Mouse (Mus musculus) mouse embryonic stem cell (cell line): ENCODE measurements at regions not wholly inside any gene's neighbourhood (a gene's known extent, or its start where the extent isn't known, plus 50 kb on each side); places are given as distances from the start of the nearest gene placed in this dataset.

Source experiments
- in situ Hi-C, 2 experiments: fragments of 300-500 bp; cut with MboI; formaldehyde crosslinking; loops; 1 replicate in 1 of 2; 3 replicates in 1 of 2; pipeline ENCODE4 v1.14.3; 2019 to 2020; ENCODE audit warnings: low sequenced_read_pairs in 2 of 2, low pct_unique_long_range_greater_than_20kb in 1 of 2, mixed read lengths in 1 of 2; ENCODE audit not compliant: unreplicated experiment in 1 of 2

DNA sequence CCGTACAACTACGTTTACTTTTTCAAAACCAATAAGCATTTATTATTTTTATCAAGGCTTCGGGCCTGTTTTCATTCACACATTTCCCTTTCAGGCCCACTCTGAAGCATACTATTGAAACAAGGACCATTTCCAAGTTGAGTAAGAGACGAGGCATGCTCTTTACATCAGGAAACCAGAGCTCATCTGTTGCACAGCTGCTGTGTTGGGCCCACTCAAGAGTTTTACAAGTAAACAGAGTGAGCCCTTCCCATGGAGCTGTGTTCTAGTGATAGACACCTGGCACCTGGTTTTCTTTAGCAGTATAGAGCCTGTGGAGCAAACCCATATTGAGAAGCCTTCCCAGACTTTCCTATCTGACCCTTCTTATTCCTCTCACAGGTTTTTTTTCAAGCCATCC is 363.5 kb downstream of the Ptprc start:
- in situ Hi-C loops = no loop called here

DNA sequence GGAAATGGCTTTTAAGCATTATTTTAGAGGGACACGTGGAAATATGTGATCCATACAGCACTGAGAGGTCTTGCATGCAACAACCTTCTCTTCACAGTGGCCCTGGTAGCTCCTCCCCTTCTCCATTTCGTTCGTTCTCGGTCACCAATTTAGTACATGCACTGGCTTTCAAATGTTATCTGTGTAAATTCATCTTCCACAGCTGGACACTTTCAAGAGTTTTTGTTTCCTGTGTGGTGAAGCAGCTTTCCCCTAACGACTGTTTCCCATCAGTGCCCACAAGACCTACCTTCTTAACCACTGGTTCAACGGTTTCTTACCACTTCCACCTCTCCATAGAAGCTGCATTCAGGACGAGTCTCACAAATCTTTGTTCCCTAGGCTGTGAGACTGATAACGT is 368.8 kb downstream of the Ptprc start:
- in situ Hi-C loops = no loop called here

DNA sequence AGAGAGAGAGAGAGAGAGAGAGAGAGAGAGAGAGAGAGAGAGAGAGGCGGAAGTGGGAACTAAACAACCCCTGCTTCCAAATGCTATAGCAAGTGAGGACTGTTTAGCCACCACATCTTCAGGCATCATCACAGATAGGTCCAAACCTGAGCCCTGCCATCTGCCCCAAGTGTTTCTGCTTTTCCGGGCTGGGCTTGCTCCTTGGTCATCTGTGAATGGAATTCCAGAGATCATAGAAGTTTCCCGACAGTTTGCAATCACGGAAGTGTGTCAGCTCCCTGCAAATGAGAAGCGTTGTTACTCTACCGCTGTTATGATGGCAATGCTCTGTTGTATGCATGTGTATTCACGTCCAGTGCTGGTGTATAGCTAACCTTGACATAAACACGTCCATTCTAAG is 369.3 kb downstream of the Ptprc start:
- in situ Hi-C loops = no loop called here

DNA sequence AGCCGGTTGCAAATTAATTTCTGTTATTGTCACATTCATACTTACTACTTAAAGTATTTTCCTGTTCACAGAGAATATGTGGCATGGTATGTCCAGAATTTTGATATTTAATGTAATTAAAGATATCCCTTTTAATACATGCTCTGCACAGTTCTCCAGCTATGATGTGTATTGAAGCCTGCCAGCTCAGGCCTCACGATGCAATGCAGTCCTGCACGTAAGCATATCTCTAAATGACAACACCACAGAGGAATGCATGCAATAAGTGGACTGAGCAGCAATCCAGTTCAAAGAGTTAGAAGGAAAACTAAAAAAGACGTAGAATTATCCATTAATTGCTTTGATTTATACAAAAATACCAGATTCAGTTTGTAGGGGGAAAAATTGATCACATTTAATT is 373.4 kb downstream of the Ptprc start:
- in situ Hi-C loops = no loop called here

DNA sequence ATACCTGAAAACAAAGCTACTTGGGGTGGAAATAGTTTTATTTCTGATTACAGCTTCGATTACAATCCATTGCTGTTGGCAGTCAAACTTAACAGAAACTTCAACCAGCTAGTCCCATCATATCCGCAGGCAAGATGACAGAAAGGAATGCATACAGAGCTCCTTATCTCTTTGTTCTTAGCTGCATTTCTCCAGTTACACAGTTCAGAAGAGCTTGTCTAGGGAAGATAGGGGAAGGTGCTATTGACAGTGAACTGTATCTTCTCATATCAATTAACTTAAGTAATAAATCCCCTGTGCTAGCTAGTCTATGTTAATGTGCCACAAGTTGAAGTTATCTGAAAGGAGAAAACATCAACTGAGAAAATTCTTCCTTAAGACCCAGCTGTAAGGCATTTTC is 374.8 kb downstream of the Ptprc start:
- in situ Hi-C loops = no loop called here

DNA sequence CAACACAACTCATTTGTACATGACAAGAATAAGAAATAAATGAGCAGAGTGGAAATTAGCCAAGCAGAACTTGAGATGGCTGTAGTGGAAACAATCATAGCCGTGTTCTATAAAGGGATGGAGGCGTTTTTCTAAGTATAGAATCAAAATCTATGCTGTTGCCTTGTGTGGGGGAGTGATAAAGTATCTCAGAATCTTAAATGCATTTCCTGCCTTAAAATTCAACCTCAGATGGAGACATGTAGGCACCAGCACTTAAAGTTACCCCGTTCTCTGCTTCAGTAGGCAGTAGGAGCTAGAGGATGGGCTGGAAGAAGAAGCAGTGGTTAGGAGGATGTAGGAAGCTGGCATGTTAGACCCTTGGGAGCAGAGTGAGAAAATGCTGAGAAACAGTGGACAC is 386.7 kb downstream of the Ptprc start:
- in situ Hi-C loops = no loop called here

DNA sequence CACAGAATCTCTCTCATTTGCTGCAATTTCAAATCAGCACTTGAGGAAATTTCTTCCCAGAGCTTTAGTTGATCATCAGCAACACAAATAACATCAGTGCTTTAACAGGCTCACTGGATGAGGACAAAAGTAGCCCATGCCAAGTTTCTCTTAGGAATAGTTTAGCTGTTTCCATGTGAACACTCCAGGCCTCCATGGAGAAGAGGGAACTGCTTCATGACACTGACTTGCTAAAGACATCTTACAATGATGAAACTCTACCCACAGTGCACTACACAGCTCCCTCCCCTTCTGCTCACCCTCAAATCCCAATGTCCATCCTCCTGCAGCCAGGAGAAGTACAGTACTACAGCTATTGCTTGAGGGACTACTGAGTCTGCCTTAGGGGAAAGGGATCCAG is 388.9 kb downstream of the Ptprc start:
- in situ Hi-C loops = no loop called here

DNA sequence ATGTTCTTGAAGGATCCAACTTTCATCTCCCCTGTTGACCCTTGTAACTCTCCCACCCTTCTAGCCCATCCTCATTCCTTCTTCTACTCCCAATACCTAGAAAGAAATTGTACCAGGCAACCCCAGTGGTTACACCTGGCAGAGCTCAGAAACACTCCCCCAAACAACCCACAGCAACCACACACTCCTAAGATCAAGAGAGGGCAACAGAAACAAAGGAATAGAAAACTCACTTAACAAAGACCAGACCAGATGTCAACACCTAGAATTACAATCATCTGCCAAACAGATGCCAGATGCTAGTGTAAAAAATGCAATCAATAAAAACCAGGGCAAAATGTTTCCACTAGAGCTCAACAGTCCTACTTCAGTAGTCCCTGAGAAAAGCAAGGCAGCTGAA is 400.9 kb downstream of the Ptprc start:
- in situ Hi-C loops = no loop called here

DNA sequence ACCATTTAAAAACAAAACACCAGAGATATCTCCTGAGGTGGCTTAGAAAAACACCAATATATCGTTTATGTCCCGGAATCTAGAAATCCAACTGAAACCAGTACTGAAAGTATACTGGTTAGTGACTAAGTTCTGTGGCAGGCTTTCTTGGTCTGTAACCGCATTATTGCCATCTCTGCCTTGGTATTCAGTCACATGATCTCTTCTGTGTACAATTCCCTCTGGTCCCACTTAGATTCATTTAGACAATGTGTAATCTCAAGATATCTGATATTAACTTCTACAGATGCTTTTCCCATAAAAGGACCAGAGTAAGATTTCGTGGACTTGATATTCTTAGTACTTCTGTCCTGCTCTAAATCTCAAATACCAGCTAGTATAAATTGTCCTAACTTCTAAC is 414.7 kb downstream of the Ptprc start:
- in situ Hi-C loops = no loop called here

DNA sequence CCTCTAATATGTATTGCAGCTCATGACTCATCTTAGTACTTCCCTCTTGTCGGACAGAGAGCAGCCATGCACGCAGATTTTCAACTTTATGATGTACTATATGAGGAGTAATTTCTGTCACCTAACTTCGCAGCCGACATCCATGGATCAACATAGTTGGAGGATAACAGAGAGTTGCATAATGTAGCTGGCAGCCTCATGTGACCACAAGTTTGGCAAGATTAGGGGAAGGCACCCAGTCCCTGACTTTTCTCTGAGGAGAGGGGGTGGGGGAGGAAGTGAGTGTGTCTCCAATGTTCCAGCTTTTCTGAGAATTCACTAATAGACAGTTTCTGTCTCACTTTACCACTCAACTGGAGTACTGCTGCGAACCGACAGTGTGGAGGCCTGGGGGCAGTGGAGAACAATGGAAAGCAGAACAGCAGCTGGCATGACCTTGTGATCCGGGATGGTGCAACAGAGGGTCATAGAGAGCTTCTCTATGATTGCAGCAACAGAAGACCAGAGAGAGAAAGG is 424.0 kb downstream of the Ptprc start:
- in situ Hi-C loops = no loop called here

DNA sequence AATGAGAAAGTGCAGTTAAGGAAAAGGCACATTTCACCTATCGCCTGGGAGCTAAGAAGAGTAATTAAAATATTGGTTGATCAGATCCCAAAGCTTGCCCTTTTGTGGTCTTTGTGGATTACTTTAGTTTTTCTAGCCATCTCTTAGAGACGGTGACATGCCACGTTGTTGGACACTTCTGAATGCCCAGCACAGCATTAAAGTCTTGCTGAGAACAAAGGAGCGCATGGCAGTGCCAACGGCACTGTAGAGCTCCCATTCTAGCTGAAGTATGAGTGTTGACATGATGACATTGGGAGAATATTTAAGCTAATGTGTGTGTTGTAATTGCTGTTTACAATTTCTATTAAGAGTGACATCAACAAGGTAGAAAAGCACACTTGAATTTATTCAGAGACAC is 424.6 kb downstream of the Ptprc start:
- in situ Hi-C loops = no loop called here

DNA sequence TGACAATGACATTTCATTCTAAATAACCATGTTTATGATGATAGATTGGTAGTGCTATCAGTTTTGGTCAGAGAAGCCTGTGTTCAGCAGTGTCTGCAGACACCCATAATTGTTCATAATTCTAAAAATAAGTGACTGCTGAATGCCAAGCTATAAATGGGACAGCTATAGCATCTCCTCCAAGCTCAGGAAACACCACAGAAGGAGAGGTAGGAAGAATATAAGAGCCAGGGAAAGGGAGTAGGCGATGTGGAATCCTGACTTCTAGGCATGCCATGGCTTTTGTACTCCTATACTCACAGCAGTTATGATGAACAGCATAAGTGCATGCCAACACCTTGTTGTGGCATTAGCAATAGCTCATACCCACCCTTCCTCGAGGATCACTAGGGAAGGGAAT is 429.4 kb downstream of the Ptprc start:
- in situ Hi-C loops = no loop called here

DNA sequence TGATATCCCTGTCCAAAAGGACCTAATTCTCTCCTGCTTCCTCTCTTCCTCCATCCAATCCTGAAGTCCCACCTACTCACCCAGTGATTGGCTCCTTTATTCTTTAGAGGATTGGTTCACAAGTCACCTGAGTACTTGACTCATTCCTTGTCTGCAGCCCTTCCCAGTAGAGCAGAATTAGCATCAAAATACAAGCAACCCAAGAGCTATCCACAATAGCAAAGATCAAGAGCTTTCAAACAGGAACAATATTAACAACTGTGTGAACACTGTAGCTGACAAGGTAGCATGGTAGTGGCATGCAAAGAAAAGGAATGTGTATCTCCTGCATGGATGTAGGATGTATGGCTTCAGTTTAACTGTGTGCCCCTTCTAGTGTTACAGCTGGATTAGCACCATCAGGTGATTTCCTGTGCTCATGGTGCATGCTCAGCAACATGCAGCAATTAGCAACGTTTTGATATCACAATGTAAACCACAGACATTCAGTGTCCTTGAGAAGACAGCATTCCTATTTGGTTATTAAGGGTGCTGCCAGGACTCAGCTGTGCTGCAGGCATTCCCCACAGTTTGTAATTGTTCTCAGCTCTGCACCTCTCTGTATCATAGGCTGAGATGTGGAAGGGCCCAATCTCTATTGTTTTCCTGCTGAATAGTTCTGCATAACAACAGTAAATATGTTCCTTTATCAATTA is 437.2 kb downstream of the Ptprc start:
- in situ Hi-C loops = no loop called here

DNA sequence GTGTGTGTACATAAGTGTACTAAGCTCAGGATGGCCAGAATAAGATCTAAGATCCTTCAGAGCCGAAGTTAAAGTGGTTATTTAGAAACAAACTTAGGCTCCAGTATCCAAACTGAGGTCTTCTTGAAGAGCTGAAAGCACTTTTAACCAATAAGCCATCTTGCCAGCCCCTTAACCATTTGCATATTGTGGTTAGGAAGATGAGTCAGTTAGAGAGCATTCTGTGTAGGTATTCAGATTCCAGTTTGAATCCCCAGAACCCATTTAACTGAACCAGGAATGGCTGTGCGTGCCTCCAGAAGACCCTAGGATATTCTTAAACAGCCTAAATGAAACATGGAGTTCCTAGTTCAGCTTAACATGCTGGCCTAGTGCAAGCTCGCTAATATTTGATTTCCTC is 471.6 kb downstream of the Ptprc start:
- in situ Hi-C loops = no loop called here

DNA sequence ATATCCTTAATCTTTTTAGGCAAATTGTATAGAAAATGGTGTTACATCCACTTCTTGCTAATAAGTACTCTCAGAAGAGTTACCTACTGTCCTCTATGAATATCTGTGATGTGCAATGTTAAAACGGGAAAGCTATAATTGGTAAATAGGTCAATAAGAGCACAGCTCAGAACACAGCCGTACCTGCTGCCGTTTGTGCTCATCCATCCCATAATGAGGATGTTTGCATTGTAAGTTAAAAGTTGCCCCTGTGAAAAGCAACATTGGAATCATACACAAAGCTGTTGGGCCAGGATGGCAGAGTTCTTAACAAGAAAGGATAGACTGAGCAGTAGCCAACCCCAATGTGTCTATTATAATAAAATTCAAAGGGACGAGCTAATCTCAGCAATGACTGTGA is 476.6 kb downstream of the Ptprc start:
- in situ Hi-C loops = no loop called here

DNA sequence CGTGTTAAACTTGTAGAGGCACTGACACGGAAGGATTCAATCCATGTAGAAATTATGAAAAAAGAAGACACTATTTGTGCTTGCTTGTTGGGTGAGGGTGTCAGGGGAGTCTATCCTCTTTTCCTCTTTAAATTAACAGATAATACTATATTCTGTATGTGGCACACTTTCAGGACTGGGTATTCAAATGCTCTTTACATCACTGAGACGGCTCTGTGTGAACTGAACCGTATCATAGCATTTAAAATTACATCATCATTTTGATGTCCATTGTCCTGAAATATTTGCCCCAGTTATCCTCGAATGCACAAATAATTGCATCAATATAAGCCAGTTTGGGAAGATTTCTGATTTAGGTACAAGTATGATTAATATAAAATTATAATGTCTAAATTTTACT is 478.2 kb downstream of the Ptprc start:
- in situ Hi-C loops = no loop called here

DNA sequence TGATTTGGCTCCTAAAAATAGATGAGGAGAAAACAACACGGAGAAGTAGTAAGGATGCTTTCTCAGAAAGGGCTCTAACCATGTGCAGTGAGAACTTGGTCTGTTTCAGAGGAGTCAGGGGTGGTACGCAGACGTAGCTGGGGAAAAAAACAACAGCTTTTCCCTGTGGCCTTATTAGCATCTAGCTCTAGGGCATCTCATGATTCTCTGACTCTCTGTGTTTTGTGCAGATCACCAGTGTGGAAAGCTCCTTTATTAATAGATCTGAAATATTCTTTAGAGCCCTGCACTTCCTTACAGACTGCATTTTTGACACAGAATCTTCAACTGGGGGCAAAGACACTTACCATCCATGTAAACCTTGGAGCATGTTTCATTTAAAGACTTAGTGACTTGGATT is 478.7 kb downstream of the Ptprc start:
- in situ Hi-C loops = no loop called here

DNA sequence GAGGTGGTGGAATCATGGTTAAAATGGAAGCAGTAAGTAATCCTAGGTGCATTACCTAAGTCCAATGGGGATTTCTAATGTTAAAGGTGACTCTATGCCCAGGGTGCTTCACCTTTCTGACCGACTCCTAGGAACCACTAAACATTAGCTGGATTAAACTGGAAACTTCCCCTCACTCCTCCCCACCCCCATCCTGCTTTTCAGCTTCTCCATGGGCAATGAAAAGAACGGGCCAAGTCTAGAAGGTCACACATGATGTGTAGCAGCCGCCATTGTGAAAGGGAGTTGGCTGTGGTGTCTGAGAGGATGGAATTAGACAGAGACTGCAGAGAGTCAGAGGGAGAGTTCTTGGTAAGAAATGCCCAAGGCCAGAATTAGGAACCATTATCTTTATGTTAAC is 479.8 kb downstream of the Ptprc start:
- in situ Hi-C loops = no loop called here

DNA sequence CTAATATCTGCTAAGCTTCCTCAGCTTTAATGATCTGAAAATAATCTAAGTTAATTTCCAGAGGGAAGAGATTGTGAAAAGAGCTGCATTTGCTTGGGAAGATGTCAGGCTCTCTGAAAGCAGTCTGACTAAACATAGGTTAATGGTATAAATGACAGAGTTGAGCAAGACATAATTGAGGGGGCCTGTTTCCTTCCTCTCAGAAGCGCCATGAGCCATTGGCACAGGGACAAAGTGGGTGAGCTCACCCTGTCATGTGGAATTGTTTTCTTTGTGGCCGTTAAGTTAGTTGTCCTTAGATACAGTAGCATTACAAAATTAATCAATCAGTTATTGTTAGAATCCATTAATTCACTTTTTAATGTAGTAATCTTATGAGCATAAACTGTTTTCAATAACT is 483.0 kb downstream of the Ptprc start:
- in situ Hi-C loops = no loop called here

DNA sequence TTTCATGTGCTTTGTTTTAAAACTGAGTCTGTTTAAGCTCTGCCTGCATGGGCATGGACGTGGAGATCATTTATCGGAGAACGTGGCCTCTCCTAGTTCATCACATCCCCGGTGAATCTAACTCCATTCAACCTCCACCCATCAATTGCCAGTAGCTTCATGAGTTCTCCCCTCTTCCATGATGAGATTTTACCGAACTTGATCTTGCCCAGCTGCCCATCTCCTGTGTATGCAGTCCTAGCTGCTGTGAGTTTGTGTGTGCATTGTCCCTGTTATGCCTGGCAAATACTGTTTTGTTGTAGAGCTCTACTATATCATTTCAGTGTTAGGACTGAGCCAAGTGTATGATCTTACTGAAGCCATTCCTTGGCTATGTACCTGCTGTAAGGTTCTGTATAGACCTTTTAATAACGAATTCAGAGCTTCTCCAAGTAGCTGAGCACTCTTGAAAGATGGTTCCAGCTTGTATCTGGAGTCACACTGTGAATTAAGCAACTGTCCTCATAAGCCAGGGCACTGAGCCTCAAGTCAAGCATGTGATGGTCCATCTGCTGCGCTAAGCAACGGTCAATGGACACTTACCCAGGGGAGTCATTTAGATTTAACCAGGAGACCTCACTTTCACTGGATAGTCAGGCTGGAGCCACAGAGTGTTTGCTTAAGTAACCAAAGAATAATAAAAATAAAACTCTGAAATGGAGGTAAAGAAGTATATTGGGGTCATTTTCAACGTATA is 484.5 kb downstream of the Ptprc start:
- in situ Hi-C loops = no loop called here
